Mouse (Mus musculus): ENCODE results near the gene Neto2.

The Neto2 gene

DNA sequence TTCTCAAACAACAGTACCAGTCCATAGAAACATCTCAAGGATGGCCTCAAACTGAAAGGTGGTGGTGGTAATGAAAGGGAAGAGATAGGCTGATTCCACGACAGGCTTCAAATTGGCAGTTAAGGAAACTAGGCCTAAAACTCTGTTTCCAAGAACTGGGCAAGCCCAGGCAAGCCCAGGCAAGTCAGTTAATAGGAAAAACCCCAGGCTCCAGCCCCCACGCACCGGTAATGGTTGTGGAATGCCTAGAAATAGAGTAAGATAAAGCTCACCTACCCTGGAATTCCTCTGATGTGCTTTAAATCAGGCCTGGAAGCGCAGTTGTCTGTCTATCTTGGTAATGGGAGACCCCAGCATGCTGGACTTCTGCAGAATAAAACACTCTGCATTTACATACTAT lies 98.0 kb downstream of the Neto2 start:
- DNase-seq (ENCODE audit: low spot score in 2 of 2): no peak

DNA sequence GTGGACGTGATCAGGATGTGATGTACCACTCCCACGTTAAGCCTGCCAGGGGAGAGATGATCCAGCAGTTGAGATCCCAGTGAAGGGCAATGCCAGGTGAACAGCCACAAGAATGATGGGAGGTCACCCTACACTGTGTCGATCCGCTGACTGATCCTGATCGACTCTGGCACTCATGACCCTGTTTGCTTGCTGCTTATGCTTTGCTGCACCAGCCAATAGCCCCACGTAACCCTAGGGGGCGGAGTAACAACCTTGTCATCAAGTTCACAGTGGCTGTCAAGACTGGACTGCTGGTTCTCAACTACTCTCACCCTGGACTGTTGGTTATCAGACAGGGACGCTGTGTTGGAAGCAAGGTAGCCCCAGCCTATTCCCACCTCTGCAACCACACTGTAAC lies 99.0 kb downstream of the Neto2 start:
- DNase-seq (ENCODE audit: low spot score in 2 of 2): no peak

DNA sequence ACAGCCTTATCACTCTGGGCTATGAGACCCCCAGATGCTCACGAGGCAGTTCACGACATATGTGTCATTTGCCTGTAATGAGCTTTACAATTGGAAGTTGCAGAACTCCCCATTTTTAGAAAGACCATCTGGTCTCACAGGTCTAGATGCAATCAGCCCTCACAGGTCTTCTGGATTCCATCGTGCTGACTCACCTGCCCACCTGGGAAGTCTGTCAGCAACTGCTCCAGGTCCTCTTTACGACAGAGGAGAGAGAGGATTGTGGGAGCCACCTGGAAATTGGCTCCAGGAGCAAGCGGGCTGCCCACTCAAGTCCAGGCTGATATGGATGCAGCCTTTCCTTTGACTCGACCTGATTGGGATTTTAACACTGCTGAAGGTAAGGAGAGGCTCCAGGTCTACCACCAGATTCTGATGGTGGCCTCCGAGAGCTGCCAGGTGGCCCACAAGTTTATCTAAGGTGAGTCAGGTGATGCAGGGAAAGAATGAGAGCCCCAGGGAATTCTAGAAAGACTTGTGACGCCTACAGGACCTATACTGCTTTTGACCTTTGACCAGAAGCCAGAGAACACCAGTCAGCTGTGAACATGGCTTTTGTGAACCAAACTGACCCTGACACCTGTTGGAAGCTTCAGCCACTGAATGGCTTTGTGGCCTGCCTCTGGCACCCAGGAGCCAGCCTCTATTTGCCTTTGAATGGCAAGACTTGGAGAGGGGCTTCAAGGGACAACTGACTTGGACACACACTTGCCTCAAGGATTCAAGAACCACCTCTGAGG lies 103.1 kb downstream of the Neto2 start:
- DNase-seq (ENCODE audit: low spot score in 2 of 2): no peak

DNA sequence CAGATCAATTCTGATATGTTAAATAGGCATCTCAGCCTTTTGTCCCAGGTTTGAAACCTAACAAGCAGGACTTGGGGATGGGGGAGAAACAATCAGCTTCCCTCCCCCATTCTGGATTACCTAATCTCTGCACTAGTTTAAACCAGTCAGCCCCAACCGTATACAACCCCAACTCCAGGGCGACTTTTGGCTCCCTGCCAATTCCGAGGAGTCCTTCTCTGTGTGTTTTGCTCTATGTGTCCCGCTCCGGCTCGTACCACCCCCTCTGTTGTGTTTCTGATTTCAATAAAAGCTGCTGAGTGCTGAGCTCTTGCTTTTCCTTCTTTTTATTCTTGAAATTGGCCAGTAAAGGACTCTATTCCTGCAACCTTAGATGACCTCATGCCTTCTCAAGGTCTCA lies 105.3 kb downstream of the Neto2 start:
- DNase-seq (ENCODE audit: low spot score in 2 of 2): no peak

DNA sequence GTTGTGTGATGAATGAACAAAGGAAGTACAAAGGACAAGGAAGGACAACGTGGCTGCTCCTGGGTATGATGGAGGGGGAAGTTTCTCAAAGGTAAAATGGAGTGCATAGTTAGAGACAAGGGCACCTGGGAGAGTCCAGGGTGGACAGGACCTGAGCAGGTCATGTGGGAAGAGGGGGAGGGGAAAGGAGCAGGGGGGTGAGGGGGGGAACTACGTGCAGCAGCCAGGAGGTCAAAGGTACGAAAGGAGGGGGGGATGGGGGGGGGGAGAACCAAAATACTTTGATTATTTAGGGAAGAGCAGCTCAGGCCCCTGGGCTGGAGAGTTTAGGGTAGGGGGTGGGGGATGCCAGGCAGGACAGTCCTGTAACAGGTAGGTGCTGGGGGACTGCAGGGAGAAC lies 105.7 kb downstream of the Neto2 start:
- no peak for DNase-seq (ENCODE audit: low spot score in 2 of 2)

DNA sequence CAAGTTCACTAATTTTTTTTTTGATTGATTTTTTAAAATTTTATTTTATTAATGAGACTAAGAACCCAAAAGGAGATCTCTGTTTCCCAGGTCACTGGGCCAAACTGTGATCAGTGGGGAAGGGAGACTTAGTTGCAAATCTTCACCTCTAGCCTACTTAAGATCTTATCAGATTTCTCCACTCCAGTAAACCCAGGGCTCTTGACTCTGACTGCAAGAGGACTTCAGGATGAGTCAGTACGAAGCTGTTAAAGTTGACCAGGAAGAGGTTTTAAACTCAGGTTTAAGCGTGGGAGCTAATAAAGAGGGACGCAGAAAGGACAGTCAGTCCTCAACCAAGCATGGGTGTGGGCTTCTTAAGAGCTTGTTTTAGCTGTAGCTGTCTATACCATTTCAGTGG lies 107.4 kb downstream of the Neto2 start:
- DNase-seq (ENCODE audit: low spot score in 2 of 2): no peak

DNA sequence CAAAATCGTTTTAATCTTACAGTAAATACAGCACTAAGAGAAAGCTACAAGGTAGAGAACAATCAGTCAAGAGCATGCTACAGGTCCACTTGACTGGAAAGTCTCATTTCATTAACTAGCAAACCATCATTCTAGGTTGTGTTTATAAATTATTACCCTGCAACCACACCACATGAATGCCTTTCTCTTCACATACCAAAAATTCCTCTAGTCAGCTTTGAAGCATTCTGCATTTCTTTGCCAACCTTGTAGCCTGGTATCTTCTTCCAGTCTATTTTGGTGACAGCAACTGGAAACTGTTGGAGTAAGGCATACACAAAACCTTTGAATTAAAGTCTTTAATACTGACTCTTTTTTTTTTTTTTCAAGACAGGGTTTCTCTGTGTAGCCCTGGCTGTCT lies 109.2 kb downstream of the Neto2 start:
- DNase-seq (ENCODE audit: low spot score in 2 of 2): no peak

DNA sequence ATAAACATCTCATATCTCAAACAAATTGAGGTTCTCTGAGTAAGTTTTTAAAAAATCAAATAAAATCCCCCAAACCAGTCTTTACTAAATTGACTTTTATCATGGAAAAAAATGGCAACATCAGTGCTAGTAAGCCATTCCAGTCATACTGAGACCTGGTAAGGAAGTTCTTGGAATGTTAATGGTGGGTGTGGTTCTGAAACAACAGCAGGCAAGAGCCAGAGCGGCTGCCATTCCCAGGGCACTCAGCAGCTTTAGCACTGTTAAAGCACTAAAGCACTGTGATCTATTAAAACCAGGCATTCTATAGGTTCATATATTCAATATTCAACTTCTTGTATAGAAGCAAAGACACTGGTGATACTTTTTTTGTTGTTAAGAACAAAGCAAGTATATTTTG lies 110.5 kb downstream of the Neto2 start:
- no peak for DNase-seq (ENCODE audit: low spot score in 2 of 2)

DNA sequence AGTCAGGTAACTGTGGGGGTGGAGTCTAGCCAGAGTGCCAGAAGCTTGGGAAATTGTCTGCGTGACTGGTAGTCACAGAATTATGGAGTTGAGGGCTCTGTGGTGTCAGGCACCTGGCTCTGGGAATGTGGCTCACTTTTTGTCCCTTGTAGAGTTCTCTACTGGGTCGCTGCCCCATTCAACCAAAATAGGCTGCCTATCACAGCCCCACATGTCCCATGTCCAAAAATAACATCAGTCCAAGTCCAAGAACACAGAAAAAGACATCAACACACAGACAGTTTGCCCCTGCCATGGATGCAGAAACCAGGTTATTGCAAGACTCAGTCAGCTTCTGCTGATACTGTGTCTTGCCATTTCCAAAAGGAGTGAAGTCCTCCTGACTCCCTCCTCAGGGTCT lies 112.1 kb downstream of the Neto2 start:
- no peak for DNase-seq (ENCODE audit: low spot score in 2 of 2)

Measured in left cerebral cortex, adult 9 months (tissue).